Mouse (Mus musculus) testis, postnatal 14 days (tissue): ENCODE results near the gene Agrp.
"Not testable (repeated sequence)": the region's sequence is repeated elsewhere in the genome, so short reads cannot be mapped to it uniquely, and the experiment has no call there.

ENCODE experiments used
- DNase-seq: peaks from one replicate; pipeline ENCODE4 v3.0.0; 2021; ENCODE audit warnings: low spot score

Gene Agrp

DNA sequence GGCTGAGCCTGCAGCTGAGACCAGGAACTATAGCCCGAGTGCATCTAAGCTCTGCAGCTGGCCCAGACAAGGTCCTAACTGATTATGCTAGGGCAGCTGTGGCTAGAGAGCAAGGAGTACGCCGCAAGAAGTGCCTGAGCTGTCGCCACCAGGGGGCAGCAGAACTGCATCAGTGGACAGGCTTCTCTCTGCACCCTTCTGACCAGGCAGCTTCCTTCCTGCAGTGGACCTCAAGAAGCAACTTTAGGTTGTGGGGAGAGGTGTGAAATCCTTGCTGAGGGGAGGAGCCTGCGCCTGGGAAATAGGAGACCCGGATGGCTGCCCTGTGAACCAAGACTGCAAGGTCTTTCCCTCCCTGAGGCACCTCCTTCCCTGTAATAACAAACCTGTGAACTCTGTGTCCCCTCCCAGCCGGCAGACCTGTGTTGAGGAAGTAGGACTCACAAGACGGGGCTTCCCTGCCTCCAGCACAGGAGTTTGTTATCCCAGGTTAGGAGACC lies 14.7 kb downstream of the Agrp start:
- peak; percentile 86 for DNase-seq

DNA sequence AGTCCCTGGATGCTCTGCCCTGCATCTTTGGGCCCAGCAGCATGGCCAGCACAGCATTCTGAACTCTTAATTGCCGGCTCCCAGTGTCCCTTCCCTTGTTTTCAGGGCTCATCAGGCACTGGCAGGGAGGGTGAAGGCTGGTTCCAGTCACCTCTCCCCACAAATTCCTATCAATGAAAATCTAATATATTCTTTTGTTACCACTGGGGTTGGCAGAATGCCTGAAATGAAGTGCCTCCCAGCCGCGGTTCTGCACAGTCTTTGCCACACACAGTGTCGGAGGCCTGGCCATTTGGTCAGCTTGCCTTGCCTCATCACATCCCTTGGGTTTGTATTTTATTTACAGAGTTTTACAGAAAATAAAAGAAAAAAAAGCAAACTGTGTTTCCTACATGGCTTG lies 15.4 kb downstream of the Agrp start:
- DNase-seq = no peak

DNA sequence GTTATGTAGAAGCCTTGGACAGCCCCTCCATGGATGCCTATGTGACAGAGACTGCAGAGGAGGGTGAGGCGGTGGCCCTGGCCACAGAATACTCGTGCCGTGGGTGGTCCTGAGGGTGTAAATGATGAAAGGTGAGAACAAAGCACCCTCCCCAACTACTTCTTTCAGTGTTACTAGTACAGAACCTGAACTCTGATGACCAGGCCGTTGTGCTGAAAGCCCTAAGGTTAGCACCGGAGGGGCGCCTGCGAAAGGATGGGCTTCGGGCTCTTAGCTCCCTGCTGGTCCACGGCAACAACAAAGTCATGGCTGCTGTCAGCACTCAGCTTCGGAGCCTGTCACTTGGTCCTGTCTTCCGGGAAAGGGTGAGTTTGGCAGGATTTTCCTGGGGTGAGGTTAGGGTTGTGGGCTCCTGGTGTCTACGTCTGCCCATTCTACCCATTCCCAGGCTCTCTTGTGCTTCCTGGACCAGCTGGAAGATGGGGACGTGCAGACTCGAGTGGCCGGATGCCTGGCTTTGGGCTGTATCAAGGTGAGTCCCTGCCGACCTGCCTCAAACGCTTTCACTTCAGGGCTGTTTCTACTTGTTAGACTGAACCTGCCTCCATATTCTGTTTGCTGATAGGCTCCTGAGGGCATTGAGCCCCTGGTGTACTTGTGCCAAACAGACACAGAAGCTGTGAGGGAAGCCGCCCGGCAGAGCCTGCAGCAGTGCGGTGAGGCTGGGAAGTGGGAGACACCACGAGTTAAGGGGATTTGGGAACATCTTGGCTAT lies 16.1 kb downstream of the Agrp start:
- no peak for DNase-seq

DNA sequence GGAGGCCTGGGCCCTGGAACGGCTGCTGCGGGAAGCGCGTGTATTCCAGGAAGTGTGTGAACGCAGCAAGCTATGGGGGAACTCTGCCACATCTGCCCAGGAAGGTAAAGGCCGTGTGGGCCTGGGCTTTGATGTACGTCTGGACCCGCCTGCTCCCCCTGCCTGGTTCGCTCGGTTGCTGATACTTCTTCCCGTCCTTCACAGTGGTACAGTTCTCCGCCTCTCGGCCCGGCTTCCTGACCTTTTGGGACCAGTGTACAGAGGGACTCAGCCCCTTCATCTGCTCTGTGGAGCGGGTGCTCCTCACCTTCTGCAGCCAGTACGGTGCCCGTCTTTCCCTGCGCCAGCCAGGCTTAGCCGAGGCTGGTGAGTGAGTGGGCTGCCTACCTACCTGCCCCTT lies 17.0 kb downstream of the Agrp start:
- DNase-seq = no peak

DNA sequence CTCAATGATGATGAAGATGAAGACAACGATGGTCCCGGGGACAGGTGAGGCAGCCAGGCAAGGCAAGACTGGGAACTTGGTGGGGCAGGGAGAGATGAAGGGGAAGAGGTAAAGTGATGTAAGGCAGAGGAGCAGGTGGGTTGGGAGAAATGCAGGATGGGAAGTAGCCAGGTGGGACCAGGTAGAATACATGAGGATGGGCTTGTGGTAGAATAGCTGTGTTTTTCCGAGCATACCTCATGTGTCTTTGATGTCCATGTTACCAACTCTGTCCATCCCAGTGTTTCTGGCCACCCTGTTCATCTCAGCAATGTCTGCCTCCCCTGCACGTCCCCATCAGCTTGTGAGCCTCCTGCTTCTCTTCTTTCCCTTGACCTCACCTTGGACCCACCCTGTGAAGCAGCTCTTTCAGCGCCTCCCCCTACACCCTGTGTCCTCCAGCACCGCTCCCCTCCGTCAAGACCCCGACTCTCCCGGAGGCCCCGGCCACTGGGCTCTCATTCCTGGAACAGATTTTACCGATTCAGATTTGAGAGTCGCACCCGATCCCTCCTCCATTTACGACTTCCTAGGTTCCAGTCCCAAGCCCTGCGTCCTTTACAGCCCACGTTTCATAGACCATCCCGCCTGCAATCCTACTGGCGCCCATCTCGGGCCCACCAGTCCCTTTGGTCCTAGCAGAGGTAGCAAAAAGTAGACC lies 18.2 kb downstream of the Agrp start:
- no peak for DNase-seq

DNA sequence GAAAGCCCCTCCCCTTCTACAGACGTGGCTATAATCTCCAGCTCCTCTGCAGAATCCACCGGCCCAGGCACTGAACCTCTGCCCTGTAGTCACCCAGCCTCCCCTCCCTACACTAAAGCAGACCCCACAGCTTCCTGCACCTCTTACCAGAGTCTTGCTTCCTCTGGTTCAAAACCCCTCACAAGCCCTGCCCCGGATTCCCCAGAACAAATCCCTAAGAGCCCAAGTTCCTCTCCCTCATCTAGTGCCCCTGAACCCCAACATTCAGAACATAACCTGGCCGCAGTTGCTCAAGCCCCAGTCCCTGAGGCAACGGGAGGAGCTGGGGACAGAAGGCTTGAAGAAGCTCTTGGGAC lies 18.9 kb downstream of the Agrp start:
- DNase-seq = no peak

DNA sequence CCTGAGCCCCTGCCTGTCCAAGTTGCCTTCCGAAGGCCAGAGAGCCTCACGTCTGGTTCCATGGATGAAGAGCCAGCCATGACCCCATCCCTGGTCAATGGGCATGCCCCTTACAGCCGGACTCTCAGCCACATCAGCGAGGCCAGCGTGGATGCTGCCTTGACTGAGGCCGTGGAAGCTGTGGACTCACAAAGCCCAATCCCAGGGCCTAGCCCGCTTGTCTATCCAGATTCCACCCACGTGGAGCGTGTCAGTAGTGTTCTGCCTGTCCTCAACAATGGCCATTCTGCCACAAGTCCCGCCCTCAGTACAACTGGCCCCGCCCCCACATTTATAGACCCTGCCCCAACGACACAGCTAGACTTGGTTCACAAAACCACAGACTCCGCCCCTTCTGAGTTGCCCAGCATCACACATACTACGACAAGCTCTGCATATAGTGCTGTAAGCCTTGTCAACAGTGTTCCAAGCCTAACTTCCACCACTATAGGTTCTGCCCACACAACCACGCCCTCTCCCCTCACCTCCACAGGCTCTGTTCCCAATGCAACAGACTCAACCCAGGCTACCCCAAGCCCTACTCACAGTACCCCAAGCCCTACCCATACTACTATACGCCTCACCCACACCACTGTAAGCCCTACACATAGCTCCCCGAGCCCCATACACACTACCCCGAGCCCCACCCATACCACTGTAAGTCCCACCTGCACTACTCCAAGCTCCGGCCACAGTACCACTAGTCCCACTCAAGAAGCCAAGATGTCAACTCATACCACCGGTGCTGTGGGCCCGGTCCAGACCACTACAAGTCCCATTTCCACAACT lies 19.5 kb downstream of the Agrp start:
- no peak for DNase-seq

DNA sequence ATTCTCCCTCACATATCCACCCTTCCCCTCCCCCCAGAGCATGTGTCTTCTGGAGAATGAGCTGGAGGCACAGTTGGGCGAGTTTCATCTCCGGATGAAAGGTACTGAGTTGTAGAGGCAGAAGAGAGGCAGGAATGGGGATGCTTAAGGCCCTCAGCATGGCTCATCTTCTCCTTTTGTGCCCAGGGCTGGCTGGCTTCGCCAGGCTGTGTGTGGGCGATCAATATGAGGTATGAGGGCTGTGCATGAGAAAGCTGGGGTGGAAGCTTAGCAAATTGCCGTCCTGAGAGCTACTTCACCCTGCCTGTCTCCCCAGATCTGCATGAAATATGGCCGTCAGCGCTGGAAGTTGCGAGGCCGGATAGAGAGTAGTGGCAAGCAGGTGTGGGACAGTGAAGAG lies 21.3 kb downstream of the Agrp start:
- DNase-seq = no peak

DNA sequence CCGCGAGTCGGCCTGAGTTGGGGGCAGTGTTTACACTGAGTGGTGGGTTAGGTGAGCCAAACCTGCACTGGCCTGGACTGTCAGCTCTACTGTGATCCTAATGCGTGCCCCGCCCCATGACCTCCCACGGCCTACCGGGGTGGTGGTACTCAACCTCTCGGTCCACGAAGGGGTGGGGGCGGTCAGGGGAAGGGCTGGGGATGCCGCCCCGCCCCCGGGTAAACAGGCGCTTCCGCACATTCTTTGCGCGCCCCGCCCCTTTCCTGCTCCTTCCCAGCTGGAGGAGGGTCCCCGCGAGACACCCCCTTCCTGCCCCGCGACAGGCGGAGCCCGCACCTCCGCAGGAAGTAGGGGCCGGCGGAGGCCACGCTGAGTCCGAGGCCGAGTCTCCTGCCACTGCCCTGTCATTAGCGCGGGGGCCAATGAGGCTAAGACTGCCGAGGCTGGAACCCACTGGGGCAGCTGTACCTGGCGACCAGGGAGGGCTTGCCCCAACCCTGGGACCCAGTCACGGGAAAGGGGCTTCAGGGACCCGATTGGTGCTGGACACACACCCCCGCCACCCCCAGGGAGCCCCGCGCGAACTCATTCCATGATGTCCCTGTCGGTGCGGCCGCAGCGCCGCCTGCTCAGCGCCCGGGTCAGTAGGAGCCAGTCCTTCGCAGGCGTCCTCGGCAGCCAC lies 23.2 kb downstream of the Agrp start:
- DNase-seq = peak; percentile 62

DNA sequence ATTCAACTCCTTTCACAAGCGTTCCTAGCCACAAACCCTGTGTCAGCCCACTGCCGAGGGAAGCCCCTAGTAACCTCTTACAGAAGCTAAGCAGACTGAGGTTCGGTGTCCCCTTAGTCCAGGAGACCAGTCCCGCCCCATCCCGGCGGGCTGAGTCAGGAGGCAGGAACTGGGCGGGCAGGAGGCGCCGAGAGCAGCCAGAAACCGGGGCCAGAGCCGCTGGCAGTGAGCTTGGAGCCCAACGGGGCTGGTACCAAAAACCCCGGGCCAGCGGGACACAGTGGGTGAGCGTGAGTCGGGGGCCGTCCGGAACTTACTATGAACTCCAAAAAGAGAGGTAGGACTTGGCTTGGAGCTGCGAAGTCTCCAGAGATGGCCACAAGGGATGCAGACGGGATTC lies 24.2 kb downstream of the Agrp start:
- no peak for DNase-seq

DNA sequence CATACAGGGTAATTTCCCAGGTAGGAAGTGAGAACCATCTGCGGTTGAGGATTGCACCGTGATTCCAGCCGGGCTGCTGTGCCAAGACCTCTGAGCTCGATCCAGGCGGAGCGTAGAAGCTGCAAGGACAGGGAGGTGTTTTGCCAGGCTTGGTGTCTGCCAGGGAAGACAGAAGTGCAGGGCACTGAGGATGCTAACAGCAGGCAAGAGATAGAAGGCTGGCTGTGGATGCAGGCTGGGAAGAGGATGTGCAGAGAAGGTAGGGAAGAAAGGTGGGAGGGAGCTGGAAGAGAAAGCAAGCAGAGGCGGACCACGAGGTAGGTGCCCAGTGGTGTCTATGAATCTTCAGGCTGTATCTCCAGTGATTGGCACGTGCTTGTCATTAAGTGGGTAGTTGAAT lies 25.4 kb downstream of the Agrp start:
- DNase-seq = no peak

DNA sequence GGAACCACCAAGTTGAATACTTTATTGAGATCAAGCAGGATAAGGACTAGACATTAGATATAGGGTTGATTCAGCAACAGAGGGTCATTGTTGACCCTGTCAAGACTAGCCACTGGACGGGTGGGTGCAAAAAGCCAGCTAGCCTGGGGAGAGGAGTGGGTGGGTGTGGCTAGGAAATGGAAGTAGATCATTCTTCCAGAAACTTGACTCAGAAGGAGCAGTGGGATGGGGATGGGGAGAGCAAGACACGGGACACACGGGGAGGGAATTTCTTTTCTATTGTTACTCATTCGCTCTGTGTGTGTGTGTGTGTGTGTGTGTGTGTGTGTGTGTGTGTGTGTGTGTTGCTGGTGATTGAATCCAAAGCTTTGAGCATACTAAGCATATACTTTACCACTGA lies 27.4 kb downstream of the Agrp start:
- DNase-seq = no peak

DNA sequence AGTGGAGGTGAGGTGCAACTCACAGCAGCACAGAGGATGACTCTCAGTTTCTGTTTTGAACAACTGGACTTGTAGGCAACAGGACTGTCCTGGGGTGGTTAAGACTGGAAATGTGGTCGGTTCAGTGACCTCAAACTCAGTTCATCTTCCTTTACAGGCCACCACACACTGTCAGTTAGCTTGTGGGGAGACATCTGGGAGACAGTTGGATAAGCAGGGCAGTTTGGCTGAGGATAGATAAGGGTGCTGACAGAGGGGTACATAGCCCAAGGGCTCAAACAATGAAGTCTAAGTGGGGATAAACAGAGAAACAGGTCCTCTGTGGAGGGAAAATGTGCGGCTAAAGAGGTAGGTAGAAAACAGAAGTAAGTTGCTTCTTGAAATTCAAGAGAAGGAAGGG lies 27.8 kb downstream of the Agrp start:
- DNase-seq = no peak

DNA sequence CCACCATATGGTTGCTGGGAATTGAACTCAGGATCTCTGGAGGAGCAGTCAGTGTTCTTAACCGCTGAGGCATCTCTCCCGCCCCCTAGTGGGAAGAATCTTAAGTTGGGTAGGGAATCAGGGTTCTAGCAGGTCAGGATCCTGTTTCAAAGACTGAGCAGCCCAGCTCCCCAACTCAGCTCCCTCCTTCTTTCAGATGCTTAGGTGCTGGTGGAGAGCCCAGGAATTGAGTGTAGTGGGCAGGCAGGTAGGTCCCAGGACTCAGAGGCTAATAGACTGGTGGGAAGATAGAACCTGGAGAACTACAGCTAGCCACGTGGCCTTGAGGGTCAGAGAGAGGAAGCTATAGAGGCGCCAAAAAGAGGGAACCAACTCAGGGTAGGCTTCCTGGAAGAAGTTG lies 29.5 kb downstream of the Agrp start:
- DNase-seq = no peak

DNA sequence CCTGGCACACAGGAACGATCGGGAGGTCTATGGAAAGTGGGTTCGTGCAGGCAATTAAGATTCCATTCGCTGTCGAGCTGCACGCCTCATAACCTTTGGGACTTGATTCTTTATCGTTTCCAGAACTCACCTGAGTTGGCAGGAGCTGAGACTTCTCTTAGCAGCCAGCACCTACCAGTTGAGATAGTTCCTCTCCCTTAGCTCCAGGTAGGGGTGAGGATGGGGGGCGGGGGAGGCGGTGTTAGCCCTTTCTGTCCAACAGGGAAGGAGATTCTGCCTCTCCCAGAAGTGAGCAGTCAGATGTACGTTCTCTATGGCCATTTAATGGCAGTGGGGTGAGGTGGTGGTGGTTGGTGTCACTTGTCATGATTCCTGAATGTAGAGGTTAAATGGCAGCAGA lies 30.1 kb downstream of the Agrp start:
- no peak for DNase-seq

DNA sequence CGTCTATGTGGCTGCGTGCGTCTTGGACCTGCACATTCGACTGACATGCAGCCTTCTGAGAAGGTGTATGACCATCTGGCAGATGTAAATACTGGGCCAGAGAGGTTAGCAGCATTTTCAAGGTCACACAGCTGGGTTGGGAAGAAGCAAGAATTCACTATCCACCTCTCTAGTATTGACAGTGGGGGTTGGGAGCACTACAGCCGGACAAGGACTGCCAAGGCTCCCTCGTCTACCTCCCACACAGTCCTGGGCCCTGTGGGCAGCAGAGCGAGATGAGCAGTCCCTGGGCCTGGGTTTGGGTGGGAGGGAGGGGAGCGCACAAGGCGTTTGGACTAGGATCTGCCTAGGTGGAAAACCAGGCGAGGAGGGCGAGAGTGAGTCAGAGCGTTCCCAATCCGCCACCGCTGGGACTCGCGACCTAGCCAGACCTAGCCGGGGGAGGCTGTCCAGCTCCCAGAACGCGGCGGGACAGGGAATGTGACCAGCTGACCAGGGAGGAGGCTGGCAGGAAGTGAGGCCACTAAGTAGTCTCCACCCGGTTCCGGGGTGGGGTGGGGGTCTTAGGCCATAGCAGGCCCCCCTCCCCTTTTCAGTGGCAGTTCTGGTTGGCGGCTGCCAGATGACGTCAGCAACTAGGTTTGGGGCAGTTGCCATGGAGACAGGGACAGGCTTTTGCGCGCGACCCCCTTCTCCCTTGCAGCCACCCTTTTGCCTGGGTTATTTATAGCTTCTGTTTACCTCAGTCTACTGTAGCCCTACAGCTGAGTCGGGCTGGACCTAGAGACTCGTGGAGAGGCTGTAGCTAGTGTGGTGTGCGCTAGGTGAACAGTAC lies 30.8 kb downstream of the Agrp start:
- DNase-seq = peak; percentile 73

DNA sequence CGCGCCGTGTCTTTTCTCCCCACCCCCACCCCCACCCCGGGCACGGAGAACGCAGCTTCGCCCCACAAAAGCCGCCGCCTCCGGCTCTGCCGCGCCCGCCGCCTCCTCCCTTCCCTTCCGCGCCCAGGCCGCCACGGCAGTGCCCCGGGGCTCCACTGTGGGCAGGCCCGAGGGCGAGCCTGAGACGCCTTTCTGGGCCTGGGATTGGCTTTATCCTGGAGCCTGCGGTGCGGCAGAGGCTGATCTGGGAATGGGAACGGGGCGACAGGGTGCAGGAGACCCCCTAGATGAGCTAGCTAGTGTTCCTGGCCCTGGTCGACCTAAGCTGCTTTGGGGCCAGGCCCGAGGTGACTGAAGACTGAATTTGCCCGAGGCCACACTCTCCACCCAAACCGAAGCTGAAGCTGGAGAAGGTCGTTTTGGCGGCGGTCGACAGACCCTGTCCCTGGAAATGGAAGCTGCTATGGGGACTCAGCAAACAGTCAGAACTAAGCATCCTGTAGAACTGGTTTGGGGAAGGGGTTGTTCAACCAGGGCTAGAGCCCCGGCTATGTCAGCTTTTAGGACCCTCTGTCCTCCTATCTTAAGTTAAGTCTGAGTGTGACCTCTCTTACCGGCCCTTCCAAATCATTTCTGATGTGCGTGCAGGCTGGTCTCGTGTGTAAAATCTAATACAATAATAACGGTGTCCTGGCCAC lies 31.6 kb downstream of the Agrp start:
- no peak for DNase-seq

DNA sequence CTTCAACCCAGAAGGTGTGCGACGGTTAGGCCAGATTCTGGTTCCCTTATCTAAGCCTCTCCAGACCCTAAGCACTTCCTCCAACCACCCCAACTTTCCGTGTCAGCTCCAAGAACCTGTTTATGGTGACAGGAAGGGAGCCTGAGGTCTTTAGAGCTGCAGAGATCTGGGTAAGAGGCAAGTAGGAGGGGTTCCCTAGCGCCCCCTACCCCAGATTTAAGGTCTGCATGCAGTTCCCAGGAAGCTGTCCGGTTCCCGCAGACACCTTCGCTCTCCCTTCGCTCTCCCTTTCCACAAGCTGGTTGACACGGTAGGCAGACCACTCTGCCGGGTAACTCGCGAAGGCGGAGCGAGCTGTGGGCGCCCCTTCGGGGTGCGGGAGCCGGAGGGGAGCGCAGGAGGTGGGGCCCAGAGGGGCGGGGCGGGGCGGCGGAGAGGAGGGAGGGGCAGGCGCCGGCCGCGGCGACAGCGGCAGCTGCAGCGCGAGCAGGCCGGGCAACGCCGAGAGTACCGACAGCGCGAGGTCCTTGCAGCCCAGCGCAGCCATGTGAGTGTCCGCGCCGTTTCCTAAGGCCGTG lies 32.3 kb downstream of the Agrp start, which contains the start of gene Ripor1:
Gene Ripor1, plus strand, starts transcription at position 452 of the 578 bp plus-strand sequence.
- peak; percentile 61 for DNase-seq

DNA sequence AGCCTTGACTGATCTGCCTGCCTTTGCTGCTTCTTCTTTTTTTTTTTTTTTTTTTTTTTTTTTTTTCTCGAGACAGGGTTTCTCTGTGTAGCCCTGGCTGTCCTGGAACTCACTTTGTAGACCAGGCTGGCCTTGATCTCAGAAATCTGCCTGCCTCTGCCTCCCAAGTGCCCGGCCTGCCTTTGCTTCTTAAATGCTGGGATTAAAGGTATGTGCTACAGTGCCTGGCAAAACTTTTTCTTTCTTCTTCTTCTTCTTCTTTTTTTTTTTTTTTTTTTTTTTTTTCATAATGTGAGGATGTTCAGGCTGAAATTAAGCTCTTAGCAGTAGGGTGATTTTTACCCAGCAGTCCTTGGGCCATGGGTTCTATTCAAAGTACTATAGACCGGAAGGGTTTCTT lies 34.7 kb downstream of the Agrp start:
- DNase-seq = not testable (repeated sequence)

DNA sequence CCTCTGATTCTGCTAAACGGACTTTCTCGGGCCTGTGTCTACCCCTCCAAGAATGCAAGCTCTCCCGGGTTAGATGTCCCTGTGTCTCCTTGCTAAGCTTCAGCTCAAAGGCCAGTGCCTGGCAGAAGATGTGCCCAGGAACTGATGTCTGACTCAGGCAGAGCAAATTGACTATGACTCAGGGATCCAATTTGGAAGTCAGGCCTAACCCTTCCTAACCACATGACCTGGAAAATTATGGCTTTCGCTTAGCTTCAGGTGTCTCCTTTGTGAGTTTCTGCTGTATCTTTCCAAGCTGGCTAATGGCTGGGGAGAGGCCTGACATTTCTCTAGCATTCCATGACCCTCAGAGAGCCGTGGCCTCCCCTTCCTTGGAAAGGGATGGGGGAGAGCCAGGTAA lies 35.9 kb downstream of the Agrp start:
- DNase-seq = no peak
